Mouse (Mus musculus): ENCODE results near the gene Armcx3. TPM values are rescaled to one million over a fixed set of nuclear protein-coding genes. Genes with fewer than 3 reads are reported as not detected.
"Not testable (repeated sequence)": the region's sequence is repeated elsewhere in the genome, so short reads cannot be mapped to it uniquely, and the experiment has no call there.

Gene Armcx3
- polyA plus RNA-seq, 1 experiment from 2014 or later, result 110 TPM

DNA sequence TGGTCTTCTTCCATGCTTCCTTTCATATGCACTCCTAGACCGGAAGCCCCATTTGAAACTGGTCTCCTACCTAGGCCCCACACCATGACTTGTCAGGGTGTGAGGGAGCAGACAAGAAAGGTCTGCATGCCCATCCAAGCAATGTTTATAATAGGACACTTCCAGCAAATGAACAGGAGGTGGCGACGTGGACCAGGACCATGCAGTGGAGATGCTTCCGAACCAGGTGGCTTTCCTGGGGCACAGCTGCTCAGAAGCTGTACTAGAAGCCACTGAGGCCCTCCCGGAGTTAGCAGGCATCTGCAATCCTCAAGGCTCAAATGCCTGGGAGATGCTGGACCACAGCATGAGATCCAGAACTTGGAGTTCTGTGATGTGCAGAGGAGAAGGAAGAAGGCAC is 9.9 kb upstream of the Armcx3 start:
- ATAC-seq, result peak; percentile 43; the same call in 1 of the 2 replicates

DNA sequence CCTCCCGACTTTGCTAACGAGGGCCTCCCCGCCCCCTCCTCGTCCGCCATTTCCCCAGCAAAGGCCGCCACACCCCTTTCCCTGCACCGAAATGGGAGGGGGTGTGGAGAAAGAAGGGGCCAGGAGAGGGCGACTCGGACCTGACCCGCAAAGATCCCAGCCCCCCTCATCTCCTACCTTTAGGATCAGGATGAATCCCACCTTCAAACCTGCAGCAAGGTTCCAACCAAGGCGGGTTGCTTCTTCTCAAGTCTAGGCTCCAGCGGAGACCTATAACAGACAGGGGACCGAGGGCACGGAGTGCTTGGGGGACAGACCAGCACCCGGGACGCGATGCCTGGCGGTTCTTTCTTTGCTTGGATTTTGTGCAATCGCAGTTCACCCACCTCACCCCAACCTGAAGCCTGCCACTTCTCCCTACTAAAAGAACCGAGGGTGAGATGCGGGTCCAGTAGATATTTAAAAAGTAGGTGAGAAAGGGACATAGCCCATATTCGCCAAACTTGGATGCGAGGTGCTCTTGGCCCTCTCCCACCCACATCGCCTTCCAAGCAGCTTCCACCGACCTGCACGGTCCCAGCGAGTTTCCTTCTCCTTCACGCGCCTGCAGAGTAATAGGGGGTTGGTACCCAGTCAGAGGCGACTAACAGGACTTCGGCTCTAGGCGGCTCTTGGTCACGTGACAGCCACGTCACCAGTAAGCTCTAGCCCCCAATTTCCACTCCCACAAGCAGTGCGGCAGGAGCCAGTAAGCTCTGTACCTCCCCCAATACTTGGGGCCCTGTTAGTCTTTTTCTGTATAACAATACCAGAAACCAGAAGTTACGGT is 5.4 kb upstream of the Armcx3 start, which contains the start of gene Armcx6:
TSS of gene Armcx6 (minus strand) at position 654 of the 829 bp plus-strand sequence.
- Histone ChIP-seq H3K4me1 (ENCODE audit: control insufficient read depth, insufficient read depth, low read depth, low read length) (peaks cover 3% of the 10 kb centered on the region), H3K27me3 (replicated peaks; ENCODE audit: control insufficient read depth, insufficient read depth, low read length) (no peaks in the 10 kb centered on the region), H3K36me3 (ENCODE audit: control insufficient read depth, insufficient read depth, low read length) (no peaks in the 10 kb centered on the region), H3K4me2 (ENCODE audit: low read length) (peak within 1 kb of the TSS; percentile 43), H3K4me3 (ENCODE audit: low read length) (peak within 1 kb of the TSS; percentile 55), H3K9me3 (ENCODE audit: control insufficient read depth, low read length) (no peaks in the 10 kb centered on the region), H3K27ac (ENCODE audit: low read depth, low read length) (peak within 1 kb of the TSS; percentile 82), H3K9ac (ENCODE audit: low read depth, low read length) (peak within 1 kb of the TSS; percentile 69)
- WGBS, result 19% methylated on average over 36 of the region's 36 CpGs
- peak; percentile 94 for ATAC-seq

More for the DNA sequence above, 9.9 kb upstream of the Armcx3 start:
- peaks cover 3% of the 10 kb centered on the region for H3K4me1 ChIP-seq (ENCODE audit: control insufficient read depth, insufficient read depth, low read depth, low read length)
- H3K27ac ChIP-seq (ENCODE audit: low read depth, low read length), result no peak overlapping the region
- no peak overlapping the region for H3K9ac ChIP-seq (ENCODE audit: low read depth, low read length)
- no peaks in the 10 kb centered on the region for H3K27me3 ChIP-seq (replicated peaks; ENCODE audit: control insufficient read depth, insufficient read depth, low read length)
- H3K4me3 ChIP-seq (ENCODE audit: low read length), result no peak overlapping the region
- H3K9me3 ChIP-seq (ENCODE audit: control insufficient read depth, low read length), result no peaks in the 10 kb centered on the region
- no peaks in the 10 kb centered on the region for H3K36me3 ChIP-seq (ENCODE audit: control insufficient read depth, insufficient read depth, low read length)
- 36% methylated on average over 5 of the region's 5 CpGs for WGBS
- H3K4me2 ChIP-seq (ENCODE audit: low read length), result no peak overlapping the region

- no peaks in the 10 kb centered on the region for H3K27me3 ChIP-seq (replicated peaks; ENCODE audit: control insufficient read depth, insufficient read depth, low read length)
- ATAC-seq, result no peak
- H3K4me3 ChIP-seq (ENCODE audit: low read length), result no peak overlapping the region
- H3K4me1 ChIP-seq (ENCODE audit: control insufficient read depth, insufficient read depth, low read depth, low read length), result peaks cover 3% of the 10 kb centered on the region
- WGBS, result 58% methylated on average over 2 of the region's 2 CpGs
- H3K9me3 ChIP-seq (ENCODE audit: control insufficient read depth, low read length), result no peaks in the 10 kb centered on the region
- no peak overlapping the region for H3K9ac ChIP-seq (ENCODE audit: low read depth, low read length)
- no peaks in the 10 kb centered on the region for H3K36me3 ChIP-seq (ENCODE audit: control insufficient read depth, insufficient read depth, low read length)
- no peak overlapping the region for H3K27ac ChIP-seq (ENCODE audit: low read depth, low read length)
- no peak overlapping the region for H3K4me2 ChIP-seq (ENCODE audit: low read length)
Observed at GRCm38 (mm10) chrX:134751910-134752309, 4.5 kb upstream of the Armcx3 start.

- H3K27ac ChIP-seq (ENCODE audit: low read depth, low read length), result no peak overlapping the region
- no peaks in the 10 kb centered on the region for H3K27me3 ChIP-seq (replicated peaks; ENCODE audit: control insufficient read depth, insufficient read depth, low read length)
- H3K9ac ChIP-seq (ENCODE audit: low read depth, low read length), result no peak overlapping the region
- H3K4me1 ChIP-seq (ENCODE audit: control insufficient read depth, insufficient read depth, low read depth, low read length), result peaks cover 3% of the 10 kb centered on the region
- no peak for ATAC-seq
- H3K4me2 ChIP-seq (ENCODE audit: low read length), result no peak overlapping the region
- no peak overlapping the region for H3K4me3 ChIP-seq (ENCODE audit: low read length)
- 37% methylated on average over 4 of the region's 4 CpGs for WGBS
- H3K36me3 ChIP-seq (ENCODE audit: control insufficient read depth, insufficient read depth, low read length), result no peaks in the 10 kb centered on the region
- no peaks in the 10 kb centered on the region for H3K9me3 ChIP-seq (ENCODE audit: control insufficient read depth, low read length)
Observed at GRCm38 (mm10) chrX:134752584-134752983, 3.8 kb upstream of the Armcx3 start.

DNA sequence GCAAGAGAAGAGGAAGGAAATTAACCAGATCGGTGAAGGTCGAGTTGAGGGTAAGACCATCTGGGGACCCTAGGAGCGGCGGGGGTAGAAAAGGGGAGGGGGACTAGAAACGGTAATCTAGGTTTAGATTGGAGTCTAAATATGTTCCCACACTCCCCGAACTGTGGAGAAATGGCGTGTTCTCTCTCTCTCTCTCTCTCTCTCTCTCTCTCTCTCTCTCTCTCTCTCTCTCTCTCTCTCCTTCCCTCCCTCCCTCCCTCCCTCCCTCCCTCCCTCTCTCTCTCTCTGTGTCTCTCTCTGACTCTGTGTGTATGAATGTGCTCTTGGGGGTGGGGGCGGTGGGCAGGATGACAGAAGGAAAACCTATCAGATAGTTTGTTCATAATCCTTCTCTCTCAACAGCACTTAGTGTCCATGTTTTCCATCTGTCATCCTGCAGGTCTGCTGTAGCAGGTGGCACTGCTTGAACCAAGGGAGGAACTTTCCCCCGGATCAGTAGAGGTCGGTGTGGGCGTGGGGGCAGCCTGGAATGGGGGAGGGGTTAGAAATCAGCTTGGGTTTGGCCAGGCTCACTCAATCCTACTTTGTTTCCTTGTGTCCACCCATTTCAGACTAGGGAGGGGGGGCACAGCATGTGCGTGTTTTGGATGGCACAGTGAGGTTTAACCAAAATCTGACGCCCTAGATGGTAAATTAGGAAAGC is 1.0 kb downstream of the Armcx3 start:
- ATAC-seq, result peak; percentile 63
- peak overlapping the region; percentile 66 for H3K4me3 ChIP-seq (ENCODE audit: low read length)
- H3K4me1 ChIP-seq (ENCODE audit: control insufficient read depth, insufficient read depth, low read depth, low read length), result no peaks in the 10 kb centered on the region; the same call in 1 of the 2 replicates
- H3K4me2 ChIP-seq (ENCODE audit: low read length), result peak overlapping the region; percentile 57
- H3K9me3 ChIP-seq (ENCODE audit: control insufficient read depth, low read length), result no peaks in the 10 kb centered on the region
- 27% methylated on average over 13 of the region's 13 CpGs for WGBS
- no peaks in the 10 kb centered on the region for H3K36me3 ChIP-seq (ENCODE audit: control insufficient read depth, insufficient read depth, low read length)
- H3K27ac ChIP-seq (ENCODE audit: low read depth, low read length), result peak overlapping the region; percentile 76
- no peaks in the 10 kb centered on the region for H3K27me3 ChIP-seq (replicated peaks; ENCODE audit: control insufficient read depth, insufficient read depth, low read length)
- peak overlapping the region; percentile 73 for H3K9ac ChIP-seq (ENCODE audit: low read depth, low read length)

DNA sequence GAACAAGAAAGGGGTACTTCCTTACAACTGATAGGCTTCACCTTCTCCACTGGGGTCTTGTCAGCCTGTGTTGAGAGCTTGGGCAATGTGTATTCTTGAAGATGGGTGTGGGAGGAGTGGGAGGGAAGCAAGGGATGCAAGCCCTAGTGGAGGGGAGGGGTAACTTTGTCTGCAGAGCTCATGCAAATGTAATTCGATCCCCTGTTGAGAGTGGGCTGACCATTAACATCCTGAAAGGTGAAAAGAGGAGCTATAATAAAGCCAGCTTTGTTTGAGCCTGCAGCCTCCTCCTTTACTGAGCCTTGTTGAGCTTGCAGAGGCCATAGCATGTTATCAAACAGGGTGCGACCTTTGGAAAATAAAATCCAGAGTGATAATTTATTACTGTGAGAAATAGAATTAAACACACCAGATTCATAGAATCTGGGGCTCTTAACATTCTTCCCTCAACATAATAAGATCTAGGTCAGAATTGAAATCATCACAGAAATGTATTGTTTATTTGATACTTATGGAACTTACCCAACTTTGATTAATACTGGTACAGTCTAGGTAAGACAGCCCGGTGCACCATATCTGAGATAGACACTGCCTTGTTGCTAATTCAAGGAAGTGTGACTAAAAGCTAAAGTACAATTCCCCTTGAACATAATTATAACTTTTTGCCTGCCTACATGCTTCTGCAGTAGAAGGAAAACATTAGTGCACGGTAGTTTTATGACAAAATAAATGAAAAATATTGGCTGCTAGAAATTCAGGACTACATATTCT is 7.2 kb downstream of the Armcx3 start:
- not testable (repeated sequence) for H3K4me1 ChIP-seq (ENCODE audit: control insufficient read depth, insufficient read depth, low read depth, low read length); H3K27me3 ChIP-seq (replicated peaks; ENCODE audit: control insufficient read depth, insufficient read depth, low read length); H3K4me3 ChIP-seq (ENCODE audit: low read length); ATAC-seq; H3K9me3 ChIP-seq (ENCODE audit: control insufficient read depth, low read length); H3K36me3 ChIP-seq (ENCODE audit: control insufficient read depth, insufficient read depth, low read length); H3K27ac ChIP-seq (ENCODE audit: low read depth, low read length); H3K9ac ChIP-seq (ENCODE audit: low read depth, low read length); H3K4me2 ChIP-seq (ENCODE audit: low read length)
- WGBS, result 51% methylated on average over 3 of the region's 4 CpGs

GRCm38 (mm10) chrX:134787728-134788127 is 31.3 kb downstream of the Armcx3 start:
- Histone ChIP-seq H3K27ac (ENCODE audit: low read depth, low read length) (no peak overlapping the region), H3K9me3 (ENCODE audit: control insufficient read depth, low read length) (no peaks in the 10 kb centered on the region), H3K4me2 (ENCODE audit: low read length) (no peak overlapping the region), H3K27me3 (replicated peaks; ENCODE audit: control insufficient read depth, insufficient read depth, low read length) (no peaks in the 10 kb centered on the region), H3K36me3 (ENCODE audit: control insufficient read depth, insufficient read depth, low read length) (no peaks in the 10 kb centered on the region), H3K4me1 (ENCODE audit: control insufficient read depth, insufficient read depth, low read depth, low read length) (no peaks in the 10 kb centered on the region), H3K9ac (ENCODE audit: low read depth, low read length) (no peak overlapping the region), H3K4me3 (ENCODE audit: low read length) (no peak overlapping the region)
- 73% methylated on average over 4 of the region's 4 CpGs for WGBS
- ATAC-seq, result no peak

DNA sequence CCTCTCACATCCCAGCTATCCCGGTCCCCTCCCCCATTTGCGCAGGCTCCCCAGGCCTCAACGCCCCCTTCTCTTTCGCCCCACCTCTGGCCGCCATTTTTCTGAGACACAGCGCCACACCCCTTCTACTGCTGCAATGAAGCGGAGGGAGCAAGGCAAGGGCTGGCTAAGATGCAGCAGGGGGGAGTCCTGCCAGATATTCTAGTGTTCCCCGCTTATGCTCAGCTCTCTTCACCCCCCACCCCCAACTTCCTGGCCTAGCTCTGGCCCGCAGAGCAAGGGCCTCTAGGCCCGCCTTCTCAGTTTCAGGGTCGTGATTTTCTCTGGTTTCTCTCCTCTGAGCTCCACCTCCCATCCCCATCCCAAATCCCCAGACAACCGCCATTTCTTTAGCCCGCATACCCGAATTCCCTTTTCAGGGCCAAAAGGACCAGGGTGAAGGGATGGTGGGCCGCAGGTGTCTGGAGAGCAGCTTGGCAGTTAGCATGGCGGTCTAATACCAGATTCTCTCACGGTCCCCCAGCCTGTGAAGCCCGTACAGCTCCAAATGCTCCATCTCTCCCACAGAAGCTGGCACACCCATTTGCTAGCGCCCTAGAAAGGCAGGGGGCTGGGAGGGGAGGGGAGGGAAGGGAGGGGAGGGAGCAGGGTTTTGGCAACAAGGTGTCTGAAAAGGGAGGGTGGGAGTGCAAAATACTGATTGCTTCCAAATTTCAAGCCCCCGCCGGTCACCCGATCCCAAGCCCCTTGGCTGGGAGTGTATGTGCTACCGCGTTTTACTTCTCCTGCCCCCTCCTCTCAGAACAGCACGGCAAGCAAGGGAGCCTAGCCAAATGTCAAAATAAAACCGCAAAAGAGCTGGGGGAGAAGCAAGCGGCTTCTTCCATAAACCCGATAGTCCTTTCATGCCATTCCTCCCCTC is 51.7 kb downstream of the Armcx3 start:
- ATAC-seq, result peak; percentile 87
- 21% methylated on average over 28 of the region's 28 CpGs for WGBS
- peak overlapping the region; percentile 65 for H3K4me2 ChIP-seq (ENCODE audit: low read length)
- peak overlapping the region; percentile 70 for H3K9ac ChIP-seq (ENCODE audit: low read depth, low read length)
- peak overlapping the region; percentile 87 for H3K27ac ChIP-seq (ENCODE audit: low read depth, low read length)
- H3K4me1 ChIP-seq (ENCODE audit: control insufficient read depth, insufficient read depth, low read depth, low read length), result peaks cover 4% of the 10 kb centered on the region; the same call in 1 of the 2 replicates
- H3K9me3 ChIP-seq (ENCODE audit: control insufficient read depth, low read length), result no peaks in the 10 kb centered on the region
- H3K36me3 ChIP-seq (ENCODE audit: control insufficient read depth, insufficient read depth, low read length), result no peaks in the 10 kb centered on the region
- no peaks in the 10 kb centered on the region for H3K27me3 ChIP-seq (replicated peaks; ENCODE audit: control insufficient read depth, insufficient read depth, low read length)
- peak overlapping the region; percentile 54 for H3K4me3 ChIP-seq (ENCODE audit: low read length)
